Mouse (Mus musculus): Measurements from ENCODE around the gene Sdr39u1.

DNA sequence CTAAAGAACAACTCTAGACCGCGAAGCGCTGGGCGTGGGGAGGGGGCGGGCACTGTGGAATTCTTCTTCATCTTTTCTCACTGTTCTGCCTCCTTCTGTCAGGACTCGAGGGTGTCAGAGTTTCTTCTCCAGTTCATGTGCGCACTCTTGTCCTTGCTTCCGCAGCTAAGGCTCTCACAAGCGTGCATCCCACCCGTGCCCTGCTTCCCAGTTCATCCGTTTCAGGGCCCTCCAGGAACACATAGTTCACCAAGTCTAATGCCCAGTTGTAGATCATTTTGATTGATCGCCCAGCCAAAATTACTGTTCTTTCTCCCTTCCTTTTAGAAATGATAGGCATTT lies 292 bp upstream of the Sdr39u1 start:
- no peak for TF ChIP-seq EP300 (IDR thresholded peaks at IDR 0.05; ENCODE audit: insufficient read depth, low read depth, low read length)
- no peak for TF ChIP-seq CTCF (IDR thresholded peaks at IDR 0.05; ENCODE audit: low read depth, low read length)
